In the genomic region with DNA sequence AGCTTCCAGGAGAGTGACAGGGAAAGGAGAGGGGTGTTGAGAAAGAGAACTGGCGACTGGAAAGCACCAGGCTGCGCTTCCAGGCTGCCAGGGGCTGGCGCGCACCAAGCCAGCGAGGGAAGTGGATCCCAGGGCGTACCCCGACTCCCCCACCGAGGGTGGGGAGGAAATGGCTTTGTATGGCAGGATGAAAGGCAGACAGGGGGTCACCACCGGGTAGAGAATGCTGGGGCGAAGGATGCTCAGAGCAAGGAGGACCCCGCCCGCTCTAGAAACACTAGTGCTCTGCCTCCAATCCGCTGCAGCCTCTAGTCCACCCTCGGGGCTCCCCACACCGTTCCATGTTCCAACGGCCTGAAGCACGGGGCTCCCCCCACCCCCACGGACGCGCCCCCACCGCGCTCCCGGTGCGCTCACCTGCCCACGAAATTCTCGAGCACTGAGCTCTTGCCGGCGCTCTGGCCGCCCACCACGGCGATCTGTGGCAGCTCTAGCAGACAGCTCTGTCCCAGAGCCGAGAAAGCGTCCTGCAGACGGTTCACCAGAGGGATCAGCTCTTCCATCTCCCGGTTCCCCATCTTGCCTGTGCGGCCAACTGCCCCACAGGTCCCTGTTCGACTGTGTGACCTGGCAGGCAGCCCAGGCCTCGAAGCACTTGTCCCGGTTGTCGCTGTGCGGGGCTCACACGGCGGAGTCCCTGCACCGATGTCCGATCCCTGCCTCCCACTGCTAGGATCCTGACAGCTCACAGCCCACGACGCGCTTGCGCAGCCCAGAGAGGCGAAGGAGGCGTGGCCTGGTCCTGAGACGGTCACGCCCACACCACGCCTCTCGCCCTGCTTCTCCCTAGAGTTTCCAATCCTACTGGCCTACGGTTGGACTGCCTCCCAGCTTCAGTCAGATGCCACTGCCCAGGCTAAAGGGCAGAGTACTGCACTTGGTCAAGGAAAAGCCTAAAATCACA, we compare ENCODE assay signal across 1 mouse cellular context.
TF ChIP-seq lines count a peak whose summit lies in the region.

Gene Dnm3, minus strand, starts transcription at position 789 of the 964 bp plus-strand sequence.

TF ChIP-seq in myocyte, 11 proteins besides CTCF, POLR2A, EP300 and RAD21 (continued from another document):
- TF ChIP-seq SRF (IDR thresholded peaks at IDR 0.05; ENCODE audit: control insufficient read depth, insufficient read length, low read depth) (no peak), TCF3 (IDR thresholded peaks at IDR 0.05; ENCODE audit: insufficient read length, low read depth) (no peak), TCF12 (IDR thresholded peaks at IDR 0.05; ENCODE audit: insufficient read depth, poor library complexity, severe bottlenecking) (no peak), REST (IDR thresholded peaks at IDR 0.05; ENCODE audit: insufficient read depth, insufficient read length) (no peak), E2F4 (IDR thresholded peaks at IDR 0.05; ENCODE audit: insufficient read depth) (no peak)
